Comparison of ENCODE assay signal across 7 mouse cellular contexts in genomic region chr4:136834815-136835620, GRCm38 (mm10). TPM values are rescaled to one million over a fixed set of nuclear protein-coding genes. Genes with fewer than 3 reads are reported as not detected.
DNase-seq lines count a peak whose midpoint lies in the region; ATAC-seq and TF ChIP-seq lines count a peak whose summit lies in the region.

No protein-coding gene starts in this region.

- intact Hi-C loops in left cerebral cortex, postnatal 4 days (cut with DNase I) = no loop called here

- peak overlapping the region; percentile 92 for H3K9ac ChIP-seq in hindbrain, postnatal 0 days (replicated peaks; ENCODE audit: low read length)
- H3K9ac ChIP-seq in midbrain, embryonic 13.5 days (replicated peaks) = peak overlapping the region; percentile 97

- WGBS in hindbrain, postnatal 0 days = under 1% methylated on average over 54 of the region's 76 CpGs
- WGBS in midbrain, embryonic 13.5 days = under 1% methylated on average over 63 of the region's 76 CpGs

- peak overlapping the region; percentile 87 for H3K4me3 ChIP-seq in hindbrain, postnatal 0 days (ENCODE audit: low read length)
- peak overlapping the region; percentile 99 for H3K4me3 ChIP-seq in midbrain, embryonic 13.5 days (replicated peaks)

- peaks cover 31% of the 10 kb centered on the region for H3K4me1 ChIP-seq in hindbrain, postnatal 0 days (ENCODE audit: insufficient read depth, low read length)
- peaks cover 78% of the 10 kb centered on the region for H3K4me1 ChIP-seq in midbrain, embryonic 13.5 days (replicated peaks)

- TF ChIP-seq CTCF in hindbrain, postnatal 0 days (IDR thresholded peaks at IDR 0.05; ENCODE audit: low read depth) = no peak

- H3K4me2 ChIP-seq in hindbrain, postnatal 0 days (ENCODE audit: low read depth, low read length) = peak overlapping the region; percentile 91
- H3K4me2 ChIP-seq in midbrain, embryonic 13.5 days (replicated peaks) = peak overlapping the region; percentile 96

- peak; percentile 59 for DNase-seq in left cerebral cortex, postnatal 4 days
- DNase-seq in left cerebral cortex, adult 8-10 months (ENCODE audit: low spot score in 2 of 2) = no peak
- peak; percentile 38 for DNase-seq in ZHBTc4 (ENCODE audit: low read depth, low spot score)
- DNase-seq in cerebellum, postnatal 10 days = peak; percentile 72 to 73
- DNase-seq in hindbrain, postnatal 0 days (ENCODE audit: low spot score) = peak; percentile 58

- no peaks in the 10 kb centered on the region for H3K9me3 ChIP-seq in hindbrain, postnatal 0 days (ENCODE audit: low read length)
- H3K9me3 ChIP-seq in midbrain, embryonic 13.5 days = no peaks in the 10 kb centered on the region

- peak; percentile 36 for ATAC-seq in hindbrain, postnatal 0 days
- ATAC-seq in midbrain, embryonic 13.5 days = peak; percentile 46
- ATAC-seq in activated CD4-positive, CD25-positive, alpha-beta regulatory T cell, adult 4 months = no peak

- H3K27me3 ChIP-seq in hindbrain, postnatal 0 days (ENCODE audit: insufficient read depth, low read length) = no peaks in the 10 kb centered on the region
- H3K27me3 ChIP-seq in midbrain, embryonic 13.5 days = 0 out of 2 replicates have a peak, but pooled peaks cover 3% of the 10 kb centered on the region

- H3K36me3 ChIP-seq in hindbrain, postnatal 0 days (ENCODE audit: insufficient read depth, low read length) = no peaks in the 10 kb centered on the region
- H3K36me3 ChIP-seq in midbrain, embryonic 13.5 days = no peaks in the 10 kb centered on the region

- peak overlapping the region; percentile 98 for H3K27ac ChIP-seq in hindbrain, postnatal 0 days
- H3K27ac ChIP-seq in midbrain, embryonic 13.5 days = peak overlapping the region; percentile 99

RNA-seq across cellular contexts. Expression of gene Ephb2, which starts 0.8 kb away (rescaled TPM):
- total RNA-seq in left cerebral cortex, postnatal 4 days (2021) = 10 to 100 TPM; 73.6 to 75.3 TPM
- 10 to 100 TPM; 13.2 to 15.0 (median 14.0) TPM for total RNA-seq in left cerebral cortex, adult 8-10 months (2022)
- total RNA-seq in hindbrain, postnatal 0 days (2014; rRNA removed) = 136 and 150 TPM in 2 replicates
- 12.6 and 13.0 TPM in 2 replicates for polyA plus RNA-seq in hindbrain, postnatal 0 days (2015; fragmentation: Nextera tagmentation; extraction: Ambion mirVana)
- polyA plus RNA-seq in midbrain, embryonic 13.5 days (2015; fragmentation: Nextera tagmentation; extraction: Ambion mirVana) = 20.3 and 25.0 TPM in 2 replicates
- not detected for polyA plus RNA-seq in activated CD4-positive, CD25-positive, alpha-beta regulatory T cell, adult 4 months (2017; shearing (Covaris generic))

RNA-seq across cellular contexts. Expression of gene C1qb, which starts 51.0 kb away (rescaled TPM):
- 10 to 100 TPM; 15.3 to 17.2 TPM for total RNA-seq in left cerebral cortex, postnatal 4 days (2021)
- total RNA-seq in left cerebral cortex, adult 8-10 months (2022) = 100 to 1,000 TPM in 2 of 4 experiments, 10 to 100 TPM in 2; 51.2 to 165 (median 86.4) TPM
- total RNA-seq in hindbrain, postnatal 0 days (2014; rRNA removed) = 65.5 and 72.0 TPM in 2 replicates
- 75.8 and 79.7 TPM in 2 replicates for polyA plus RNA-seq in hindbrain, postnatal 0 days (2015; fragmentation: Nextera tagmentation; extraction: Ambion mirVana)
- 25.0 and 30.4 TPM in 2 replicates for polyA plus RNA-seq in midbrain, embryonic 13.5 days (2015; fragmentation: Nextera tagmentation; extraction: Ambion mirVana)
- 1 to 10 TPM; 1.2 to 6.1 TPM for polyA plus RNA-seq in activated CD4-positive, CD25-positive, alpha-beta regulatory T cell, adult 4 months (2017; shearing (Covaris generic))

RNA-seq across cellular contexts. Expression of gene C1qc, which starts 57.8 kb away (rescaled TPM):
- total RNA-seq in left cerebral cortex, postnatal 4 days (2021) = 10 to 100 TPM; 11.3 to 14.8 TPM
- 100 to 1,000 TPM in 1 of 4 experiments, 10 to 100 TPM in 3; 32.7 to 131 (median 67.3) TPM for total RNA-seq in left cerebral cortex, adult 8-10 months (2022)
- 71.8 and 90.1 TPM in 2 replicates for total RNA-seq in hindbrain, postnatal 0 days (2014; rRNA removed)
- polyA plus RNA-seq in hindbrain, postnatal 0 days (2015; fragmentation: Nextera tagmentation; extraction: Ambion mirVana) = 47.1 and 48.3 TPM in 2 replicates
- polyA plus RNA-seq in midbrain, embryonic 13.5 days (2015; fragmentation: Nextera tagmentation; extraction: Ambion mirVana) = 13.6 and 16.2 TPM in 2 replicates
- under 1 TPM; 0.28 to 0.56 TPM for polyA plus RNA-seq in activated CD4-positive, CD25-positive, alpha-beta regulatory T cell, adult 4 months (2017; shearing (Covaris generic))

Comparison
In these comparisons a context has a peak if more than half of its experiments do, and no peak if none do; other contexts are left out.
1. DNase-seq: peak in left cerebral cortex, postnatal 4 days (single experiment), ZHBTc4 (single experiment), cerebellum, postnatal 10 days (2 of 2) and hindbrain, postnatal 0 days (single experiment); none in left cerebral cortex, adult 8-10 months (0 of 2).